Mouse (Mus musculus): Measurements from ENCODE around the gene Mcur1. TPM values are rescaled to one million over a fixed set of nuclear protein-coding genes. Genes with fewer than 3 reads are reported as not detected.

Gene Mcur1
- polyA plus RNA-seq (2012; rRNA removed), result 7.1 and 13.3 TPM in 2 replicates

GRCm38 (mm10) chr13:43559711-43560457 lies at the start of gene Mcur1:
Gene Mcur1 (minus strand): TSS chr13:43560191.

Other genes starting within 250 kb of the Mcur1 start
- gene Sirt5, start 194.7 kb downstream of the Mcur1 start, polyA plus RNA-seq (2012; rRNA removed), result 1.5 and 1.9 TPM in 2 replicates
- 30.3 and 53.4 TPM in 2 replicates for gene Nol7, start 161.8 kb downstream of the Mcur1 start, polyA plus RNA-seq (2012; rRNA removed)
- gene Ranbp9, start 78.9 kb downstream of the Mcur1 start, polyA plus RNA-seq (2012; rRNA removed), result 6.5 and 14.7 TPM in 2 replicates
- not detected in 2 replicates for gene Rnf182, start 55.5 kb upstream of the Mcur1 start, polyA plus RNA-seq (2012; rRNA removed)
- 0.25 and 1.2 TPM in 2 replicates for gene Cd83, start 224.6 kb upstream of the Mcur1 start, polyA plus RNA-seq (2012; rRNA removed)